Mouse (Mus musculus): ENCODE data around the gene Exoc1.
A peak's percentile ranks its signal among the peaks of the same experiment; 100 is the strongest.

Gene Exoc1

GRCm38 (mm10) chr5:76609702-76610370 lies 80.7 kb downstream of the Exoc1 start:
- no peak for DNase-seq (ENCODE audit: low spot score in 2 of 2)

- no peak for DNase-seq (ENCODE audit: low spot score in 2 of 2)
Observed at GRCm38 (mm10) chr5:76612867-76613499, 83.9 kb downstream of the Exoc1 start.

DNA sequence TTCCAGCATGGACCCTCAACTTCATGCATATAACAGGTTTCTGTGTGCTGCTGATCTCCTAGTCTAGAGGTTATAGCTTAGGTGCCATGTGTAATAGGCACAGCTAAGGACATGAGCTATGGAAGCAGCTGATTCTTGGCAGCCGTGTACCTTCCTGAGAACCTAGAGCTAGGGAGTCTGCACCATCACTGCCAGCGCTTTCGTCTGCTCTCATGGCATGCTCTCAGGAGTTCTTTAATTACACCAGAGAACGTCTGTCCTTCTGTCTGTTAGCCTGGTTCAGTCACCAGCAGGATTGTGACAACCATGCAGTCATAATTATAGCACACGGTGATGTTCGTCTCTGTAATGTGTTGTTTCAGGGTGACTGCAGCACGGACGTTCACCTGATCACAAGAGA lies 86.2 kb downstream of the Exoc1 start:
- DNase-seq (ENCODE audit: low spot score in 2 of 2): peak; percentile 45 to 64

GRCm38 (mm10) chr5:76616196-76616747 lies 87.2 kb downstream of the Exoc1 start:
- DNase-seq (ENCODE audit: low spot score in 2 of 2): peak; percentile 32 to 62

- no peak for DNase-seq (ENCODE audit: low spot score in 2 of 2)
Observed at GRCm38 (mm10) chr5:76618750-76619149, 89.6 kb downstream of the Exoc1 start.
